Mouse (Mus musculus) forebrain, postnatal 0 days (tissue): Measurements from ENCODE around the gene Eaf1. TPM values are rescaled to one million over a fixed set of nuclear protein-coding genes. Genes with fewer than 3 reads are reported as not detected.

Experiments used
- ATAC-seq: fragments of 200-750 bp; cut with Nextera tagmentation; 2 replicates; pipeline ENCODE4 v1.8.0; 2017; ENCODE audit warnings: mild to moderate bottlenecking, moderate library complexity
- DNase-seq: peaks from one replicate; pipeline ENCODE4 v3.0.0-alpha.2; 2015
- H3K27ac ChIP-seq: fragments of 300-500 bp; sonication (generic); 2 replicates; pipeline ENCODE4 v1.5.1; 2014; ENCODE audit warnings: low read depth, mild to moderate bottlenecking, antibody characterized with exemption, low read length, moderate library complexity, mixed read lengths
- H3K27me3 ChIP-seq: fragments of 300-500 bp; sonication (generic); 2 replicates; pipeline ENCODE4 v1.6.1; 2014; ENCODE audit warnings: mild to moderate bottlenecking, low read length, mixed read lengths; ENCODE audit not compliant: insufficient read depth
- H3K36me3 ChIP-seq: fragments of 300-500 bp; sonication (generic); 2 replicates; pipeline ENCODE4 v1.6.1; 2014; ENCODE audit warnings: mild to moderate bottlenecking, moderate library complexity; ENCODE audit not compliant: insufficient read depth
- H3K4me1 ChIP-seq: fragments of 300-500 bp; sonication (generic); 2 replicates; pipeline ENCODE4 v1.6.1; 2014; ENCODE audit warnings: antibody characterized with exemption; ENCODE audit not compliant: insufficient read depth
- H3K4me2 ChIP-seq: fragments of 300-500 bp; sonication (generic); 2 replicates; pipeline ENCODE4 v1.6.1; 2014; ENCODE audit warnings: low read depth, mild to moderate bottlenecking, moderate library complexity
- H3K4me3 ChIP-seq: fragments of 300-500 bp; sonication (generic); 2 replicates; pipeline ENCODE4 v1.5.1; 2014; ENCODE audit warnings: low read depth, low read length, mixed read lengths
- H3K9ac ChIP-seq: fragments of 300-500 bp; sonication (generic); 2 replicates; pipeline ENCODE4 v1.6.1; 2014; ENCODE audit warnings: mild to moderate bottlenecking
- H3K9me3 ChIP-seq: fragments of 300-500 bp; sonication (generic); 2 replicates; pipeline ENCODE4 v1.6.1; 2016; ENCODE audit warnings: low read length
- CTCF ChIP-seq: sonication (generic); IDR thresholded peaks from 2 replicates; pipeline ENCODE4 v1.5.1; 2016; ENCODE audit warnings: antibody characterized with exemption, control low read depth, low read depth
- WGBS: fragments of 180-500 bp; shearing (Covaris S2); extraction: QIAGEN DNeasy Blood & Tissue Kit; methylation state at CpG from one replicate; pipeline ENCODE4 v1.1.7; 2014; 5-methylcytosine and 5-hydroxymethylcytosine counted together
- polyA plus RNA-seq: library from polyadenylated mRNA; unstranded; fragments of >200 nt; fragmentation: Nextera tagmentation; extraction: Ambion mirVana; gene quantifications from 2 replicates; pipeline ENCODE4 v1.2.1, GENCODE M21; 2015
- total RNA-seq: library from RNA; depleted of rRNA; stranded (reverse); fragments of >200 nt; gene quantifications from 2 replicates; pipeline ENCODE4 v1.2.3, GENCODE M21; 2014

Eaf1 gene
- total and polyA plus RNA-seq, 2 experiments from 2014 or later = 5.5 to 10.1 TPM

DNA sequence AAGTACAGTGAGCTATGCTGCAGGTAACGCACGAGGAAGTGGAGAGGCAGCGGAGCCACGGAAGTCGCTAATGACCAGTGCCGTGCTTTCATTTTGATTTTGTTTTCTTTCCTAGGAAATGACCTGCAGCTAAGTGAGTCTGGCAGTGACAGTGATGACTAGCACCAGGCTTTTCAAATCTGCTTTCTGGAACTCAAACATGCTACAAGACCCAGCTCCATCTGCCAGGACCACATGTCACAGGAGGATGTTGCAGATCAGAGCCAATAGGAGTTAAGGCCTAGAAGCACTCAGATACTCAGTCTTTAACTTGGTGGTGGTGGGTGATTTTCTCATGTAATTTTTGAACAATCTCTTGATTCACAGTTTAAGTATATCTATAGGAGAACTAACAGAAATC, 12.3 kb downstream of the Eaf1 start:
- Histone ChIP-seq H3K4me3 (no peak overlapping the region), H3K9ac (no peak overlapping the region), H3K9me3 (no peaks in the 10 kb centered on the region), H3K4me1 (no peaks in the 10 kb centered on the region), H3K36me3 (peaks cover 77% of the 10 kb centered on the region), H3K27me3 (no peaks in the 10 kb centered on the region), H3K27ac (no peak overlapping the region), H3K4me2 (no peak overlapping the region)
- no peak for TF ChIP-seq CTCF
- DNase-seq (peak; percentile 59), ATAC-seq (peak; percentile 66)
- WGBS = 84% methylated on average over 6 of the region's 6 CpGs

DNA sequence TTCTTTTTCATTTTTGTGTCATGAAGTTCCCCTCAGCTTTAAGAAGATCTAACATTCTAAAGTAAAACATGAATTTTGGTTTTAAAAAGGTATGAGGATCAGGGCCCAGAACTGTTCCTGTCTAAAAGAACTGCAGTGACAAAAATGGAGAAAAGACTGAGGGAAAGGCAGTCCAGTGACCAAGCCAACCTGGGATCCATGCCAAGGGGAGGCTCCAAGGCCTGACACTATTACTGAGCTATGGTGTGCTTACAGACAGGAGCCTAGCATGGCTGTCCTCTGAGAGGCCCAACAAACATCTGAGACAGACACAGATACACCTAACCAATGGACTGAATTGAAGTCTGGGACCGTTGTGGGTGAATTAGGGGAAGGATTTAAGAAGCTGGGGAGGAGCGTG, 15.7 kb downstream of the Eaf1 start:
- H3K4me3 ChIP-seq = no peak overlapping the region
- WGBS = 91% methylated on average over 2 of the region's 2 CpGs
- ATAC-seq (no peak), DNase-seq (no peak)
- H3K4me1 ChIP-seq = no peaks in the 10 kb centered on the region
- H3K36me3 ChIP-seq = peaks cover 45% of the 10 kb centered on the region
- H3K4me2 ChIP-seq = no peak overlapping the region
- H3K27ac ChIP-seq = no peak overlapping the region
- no peak for TF ChIP-seq CTCF
- no peaks in the 10 kb centered on the region for H3K27me3 ChIP-seq
- no peak overlapping the region for H3K9ac ChIP-seq
- H3K9me3 ChIP-seq = no peaks in the 10 kb centered on the region

DNA sequence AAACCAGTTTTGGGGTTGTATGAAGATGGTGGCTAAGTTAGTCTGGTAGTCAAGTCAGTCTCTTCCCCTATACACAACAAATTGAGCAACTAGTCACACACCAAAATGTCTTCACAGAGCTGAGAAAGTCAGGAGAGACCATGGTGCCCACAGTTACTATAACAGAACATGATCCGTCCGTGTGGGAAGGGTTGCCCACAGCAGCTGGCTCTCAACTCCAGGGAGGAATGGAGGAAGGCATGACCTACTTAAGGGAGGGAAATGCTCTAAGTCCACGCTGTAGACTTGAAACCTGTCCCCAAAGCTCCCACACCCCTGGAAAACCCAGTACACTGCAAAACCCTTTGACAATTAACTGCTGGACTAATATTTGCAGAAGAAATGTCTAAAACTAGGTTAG, 16.1 kb downstream of the Eaf1 start:
- ATAC-seq (no peak), DNase-seq (no peak)
- Histone ChIP-seq H3K36me3 (peaks cover 41% of the 10 kb centered on the region), H3K4me1 (no peaks in the 10 kb centered on the region), H3K4me3 (no peak overlapping the region), H3K9ac (no peak overlapping the region), H3K27ac (no peak overlapping the region), H3K4me2 (no peak overlapping the region), H3K9me3 (no peaks in the 10 kb centered on the region), H3K27me3 (no peaks in the 10 kb centered on the region)
- WGBS = 97% methylated on average over 3 of the region's 3 CpGs
- no peak for TF ChIP-seq CTCF

GRCm38 (mm10) chr14:31515895-31516294, 21.7 kb downstream of the Eaf1 start:
- Histone ChIP-seq H3K36me3 (no peaks in the 10 kb centered on the region), H3K27me3 (no peaks in the 10 kb centered on the region), H3K4me2 (no peak overlapping the region), H3K4me1 (no peaks in the 10 kb centered on the region), H3K9me3 (no peaks in the 10 kb centered on the region), H3K9ac (no peak overlapping the region), H3K4me3 (no peak overlapping the region), H3K27ac (no peak overlapping the region)
- no peak for TF ChIP-seq CTCF
- WGBS = 93% methylated on average over 2 of the region's 2 CpGs
- no peak for DNase-seq
- no peak for ATAC-seq

DNA sequence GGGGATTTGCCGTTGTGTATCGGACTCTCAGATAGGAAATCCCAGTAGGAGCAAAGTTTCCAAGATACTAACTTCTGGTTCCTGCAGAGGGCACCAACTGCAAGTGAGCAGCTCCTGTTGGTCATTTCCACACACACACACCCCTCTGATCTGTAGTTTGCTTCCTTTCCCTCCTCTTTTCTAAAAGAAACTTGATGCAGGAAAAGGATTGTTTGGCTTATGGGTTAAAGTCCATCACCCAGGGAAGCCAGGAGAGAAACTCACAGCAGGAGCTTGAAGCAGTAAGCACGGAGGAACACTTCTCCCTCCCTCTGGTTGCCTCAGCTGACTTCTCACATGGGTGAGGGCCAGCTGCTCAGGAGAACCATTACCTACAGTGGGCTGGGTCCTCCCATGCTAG, 25.0 kb downstream of the Eaf1 start:
- DNase-seq (peak; percentile 8), ATAC-seq (no peak)
- TF ChIP-seq CTCF = peak; percentile 56
- WGBS = 64% methylated on average over 3 of the region's 3 CpGs
- no peaks in the 10 kb centered on the region for H3K4me1 ChIP-seq
- no peak overlapping the region for H3K4me3 ChIP-seq
- no peak overlapping the region for H3K27ac ChIP-seq
- no peak overlapping the region for H3K9ac ChIP-seq
- H3K4me2 ChIP-seq = no peak overlapping the region
- no peaks in the 10 kb centered on the region for H3K9me3 ChIP-seq
- H3K36me3 ChIP-seq = no peaks in the 10 kb centered on the region
- no peaks in the 10 kb centered on the region for H3K27me3 ChIP-seq

- no peaks in the 10 kb centered on the region for H3K36me3 ChIP-seq
- no peak for DNase-seq
- H3K9me3 ChIP-seq = no peaks in the 10 kb centered on the region
- no peaks in the 10 kb centered on the region for H3K4me1 ChIP-seq
- no peak overlapping the region for H3K9ac ChIP-seq
- H3K4me2 ChIP-seq = no peak overlapping the region
- no peaks in the 10 kb centered on the region for H3K27me3 ChIP-seq
- no peak overlapping the region for H3K4me3 ChIP-seq
- no peak for TF ChIP-seq CTCF
- H3K27ac ChIP-seq = no peak overlapping the region
- no peak for ATAC-seq
- WGBS = 69% methylated on average over 2 of the region's 2 CpGs
These were observed 27.1 kb downstream of the Eaf1 start for GRCm38 (mm10) chr14:31521318-31521717.

GRCm38 (mm10) chr14:31525040-31525810, 31.0 kb downstream of the Eaf1 start:
- Histone ChIP-seq H3K27me3 (no peaks in the 10 kb centered on the region), H3K27ac (no peak overlapping the region), H3K9me3 (no peaks in the 10 kb centered on the region), H3K4me1 (no peaks in the 10 kb centered on the region), H3K4me3 (no peak overlapping the region), H3K9ac (no peak overlapping the region), H3K4me2 (no peak overlapping the region), H3K36me3 (no peaks in the 10 kb centered on the region)
- no peak for DNase-seq
- ATAC-seq = no peak
- no peak for TF ChIP-seq CTCF
- 83% methylated on average over 7 of the region's 7 CpGs for whole genome bisulfite sequencing
